13 mouse cellular contexts compared by ENCODE assay signal in genomic region chr10:3468590-3468989, GRCm38 (mm10).
"Had no signal": no experiment of that assay in that cellular context is flagged by ENCODE, and none has a peak within 500 bp of the region (broad histone marks: within the 10 kb centered on the region; RNA-seq: fewer than 3 reads in every experiment).

No protein-coding gene starts in this region.

- DNase-seq: kidney, adult 8-10 months; left cerebral cortex, postnatal 4 days; lung, adult 18-20 months; lung, postnatal 36 days; midbrain, embryonic 14.5 days; right cerebral cortex, adult 18-20 months; right cerebral cortex, postnatal 25 days; thymus, postnatal 36 days had no signal

- H3K4me2 ChIP-seq: limb, embryonic 13.5 days; neural tube, embryonic 15.5 days had no signal

- H3K4me3 ChIP-seq: limb, embryonic 13.5 days; midbrain, embryonic 10.5 days; myocyte; neural tube, embryonic 15.5 days had no signal

- H3K9me3 ChIP-seq: limb, embryonic 13.5 days; midbrain, embryonic 10.5 days; neural tube, embryonic 15.5 days had no signal

- H3K4me1 ChIP-seq: limb, embryonic 13.5 days; midbrain, embryonic 10.5 days; neural tube, embryonic 15.5 days had no signal

- H3K9ac ChIP-seq: limb, embryonic 13.5 days; liver, embryonic 14.5 days; neural tube, embryonic 15.5 days had no signal

- H3K36me3 ChIP-seq: limb, embryonic 13.5 days; midbrain, embryonic 10.5 days; neural tube, embryonic 15.5 days had no signal

- H3K27me3 ChIP-seq: limb, embryonic 13.5 days; neural tube, embryonic 15.5 days had no signal

- H3K27ac ChIP-seq: limb, embryonic 13.5 days; liver, embryonic 14.5 days; midbrain, embryonic 10.5 days; neural tube, embryonic 15.5 days had no signal
